25 mouse cellular contexts compared by ENCODE assay signal in the genomic region with DNA sequence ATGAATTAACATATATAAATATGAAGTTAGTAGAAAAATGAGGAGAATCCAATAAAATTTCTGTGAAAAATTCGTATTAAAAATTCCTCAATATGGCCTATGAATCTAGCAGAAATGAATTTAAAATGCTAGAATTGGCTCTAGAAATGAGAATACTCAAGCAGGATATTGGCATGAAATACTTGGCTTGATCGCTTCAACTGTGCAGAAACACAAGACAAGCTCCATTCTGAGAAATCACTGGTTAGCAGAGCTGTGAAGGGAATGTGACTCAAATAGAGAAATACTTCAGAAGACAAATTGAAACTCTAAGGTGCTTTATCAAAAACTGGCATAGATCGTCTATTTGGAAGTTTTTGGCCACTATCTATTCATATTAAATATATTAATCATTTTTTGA.
"Had no signal": no experiment of that assay in that cellular context is flagged by ENCODE, and none has a peak within 500 bp of the region (broad histone marks: within the 10 kb centered on the region; RNA-seq: fewer than 3 reads in every experiment).

No protein-coding gene starts in this region.

- H3K9me3 ChIP-seq: heart, embryonic 10.5 days; heart, embryonic 12.5 days; hindbrain, embryonic 10.5 days; hindbrain, embryonic 12.5 days; intestine, embryonic 15.5 days; limb, embryonic 13.5 days; limb, embryonic 15.5 days; liver, embryonic 12.5 days had no signal

- H3K4me1 ChIP-seq: heart, embryonic 10.5 days; heart, embryonic 12.5 days; hindbrain, embryonic 10.5 days; hindbrain, embryonic 12.5 days; intestine, embryonic 15.5 days; limb, embryonic 13.5 days; limb, embryonic 15.5 days; liver, embryonic 12.5 days had no signal

- DNase-seq: gastrocnemius, adult 2 months; gastrocnemius, postnatal 10 days; gastrocnemius, postnatal 25 days; heart, adult 18-20 months; heart, postnatal 10 days; heart, postnatal 4 days; kidney, adult 18-20 months; kidney, adult 8-10 months; kidney, postnatal 10 days; kidney, postnatal 25 days; kidney, postnatal 4 days had no signal

- H3K27me3 ChIP-seq: heart, embryonic 12.5 days; hindbrain, embryonic 12.5 days; intestine, embryonic 15.5 days; limb, embryonic 13.5 days; limb, embryonic 15.5 days; liver, embryonic 12.5 days had no signal

- H3K9ac ChIP-seq: heart, embryonic 12.5 days; hindbrain, embryonic 12.5 days; hindbrain, embryonic 14.5 days; intestine, embryonic 15.5 days; limb, embryonic 13.5 days; limb, embryonic 15.5 days; liver, embryonic 12.5 days; liver, embryonic 14.5 days had no signal

- H3K4me2 ChIP-seq: heart, embryonic 12.5 days; hindbrain, embryonic 12.5 days; hindbrain, embryonic 14.5 days; intestine, embryonic 15.5 days; limb, embryonic 13.5 days; limb, embryonic 15.5 days; liver, embryonic 12.5 days had no signal

- H3K36me3 ChIP-seq: heart, embryonic 10.5 days; heart, embryonic 12.5 days; hindbrain, embryonic 10.5 days; hindbrain, embryonic 12.5 days; intestine, embryonic 15.5 days; limb, embryonic 13.5 days; limb, embryonic 15.5 days; liver, embryonic 12.5 days had no signal

- H3K4me3 ChIP-seq: gastrocnemius, adult 2 months; heart, embryonic 10.5 days; heart, embryonic 12.5 days; hindbrain, embryonic 10.5 days; hindbrain, embryonic 12.5 days; intestine, embryonic 15.5 days; layer of hippocampus, adult 2 months; left cerebral cortex, adult 2 months; limb, embryonic 13.5 days; limb, embryonic 15.5 days; liver, embryonic 12.5 days had no signal

- H3K27ac ChIP-seq: gastrocnemius, adult 2 months; heart, embryonic 10.5 days; hindbrain, embryonic 10.5 days; hindbrain, embryonic 12.5 days; hindbrain, embryonic 14.5 days; intestine, embryonic 15.5 days; layer of hippocampus, adult 2 months; left cerebral cortex, adult 2 months; limb, embryonic 13.5 days; limb, embryonic 15.5 days; liver, embryonic 12.5 days; liver, embryonic 14.5 days had no signal

- ATAC-seq: inflammation-experienced regulatory T-cells, adult 6 months; intestine, embryonic 15.5 days; intestine, postnatal 0 days; liver, embryonic 12.5 days had no signal
